Mouse (Mus musculus): ENCODE measurements around the gene Dnah9.

Gene Dnah9

DNA sequence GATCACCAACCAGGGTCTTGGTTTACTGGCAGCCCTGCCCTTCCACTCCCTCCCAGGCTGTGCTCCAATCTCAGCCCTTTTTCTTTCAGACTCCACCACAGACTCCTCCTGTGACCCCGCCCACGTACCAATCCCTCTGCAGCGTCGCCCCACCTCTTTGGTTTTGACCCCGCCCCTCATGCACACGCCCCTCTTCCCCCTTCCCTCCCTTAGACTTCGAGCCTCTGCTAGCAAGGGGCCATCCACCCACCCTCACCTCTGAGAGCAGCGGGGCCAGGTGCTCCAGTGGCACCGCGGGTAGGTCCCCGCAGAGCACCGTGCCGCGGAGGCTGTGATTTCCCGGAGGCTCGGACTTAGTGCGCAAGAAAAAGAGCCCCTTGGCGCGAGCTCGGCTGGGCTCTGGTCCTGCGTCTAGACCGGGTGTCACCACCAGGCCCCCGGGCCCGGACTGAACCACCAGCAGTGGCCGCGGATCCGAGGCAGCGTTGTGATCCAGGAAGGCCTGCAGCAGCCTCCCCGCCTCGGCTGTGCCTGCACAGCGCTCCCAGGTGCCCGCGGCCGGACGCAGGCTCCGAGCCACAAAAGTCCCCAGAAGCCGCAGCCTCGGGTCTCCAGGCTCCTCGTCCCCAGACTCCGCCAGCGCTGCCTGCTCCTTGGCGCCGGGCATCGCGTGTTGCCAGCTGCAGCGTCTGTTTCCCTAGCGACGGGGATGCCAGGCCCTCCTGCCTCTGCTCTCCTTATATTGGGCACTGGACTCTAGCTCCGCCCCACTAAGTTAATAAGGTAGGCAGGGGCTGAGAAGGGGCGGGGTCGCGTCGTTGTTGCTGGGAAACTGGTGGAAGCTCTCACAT lies at the start of gene Dnah9:
Dnah9 (minus strand) TSS at position 751 of the 851 bp plus-strand sequence.
- peak; percentile 75 for DNase-seq (ENCODE audit: low spot score)

GRCm38 (mm10) chr11:66188627-66189287 lies 20.4 kb upstream of the Dnah9 start:
- DNase-seq (ENCODE audit: low spot score) = no peak

DNA sequence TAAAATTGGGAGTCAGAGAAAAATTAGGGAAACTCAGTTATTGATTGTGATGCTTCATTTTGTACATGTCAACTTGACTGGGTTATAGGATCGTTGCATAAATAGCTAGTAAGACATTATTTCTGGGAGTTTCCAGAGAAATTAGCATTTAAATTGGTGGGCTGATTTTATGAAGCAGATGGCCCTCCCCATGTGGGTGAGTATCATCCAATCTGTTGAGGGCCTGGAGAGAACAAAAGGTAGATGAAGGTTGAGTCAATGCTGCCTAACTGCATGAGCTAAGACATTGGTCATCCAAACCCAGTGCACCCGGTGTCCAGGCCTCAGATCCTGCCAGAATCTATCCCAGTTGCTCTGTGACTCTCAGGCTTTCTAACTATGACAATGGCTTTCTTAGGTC lies 19.8 kb upstream of the Dnah9 start:
- DNase-seq (ENCODE audit: low spot score) = no peak

DNA sequence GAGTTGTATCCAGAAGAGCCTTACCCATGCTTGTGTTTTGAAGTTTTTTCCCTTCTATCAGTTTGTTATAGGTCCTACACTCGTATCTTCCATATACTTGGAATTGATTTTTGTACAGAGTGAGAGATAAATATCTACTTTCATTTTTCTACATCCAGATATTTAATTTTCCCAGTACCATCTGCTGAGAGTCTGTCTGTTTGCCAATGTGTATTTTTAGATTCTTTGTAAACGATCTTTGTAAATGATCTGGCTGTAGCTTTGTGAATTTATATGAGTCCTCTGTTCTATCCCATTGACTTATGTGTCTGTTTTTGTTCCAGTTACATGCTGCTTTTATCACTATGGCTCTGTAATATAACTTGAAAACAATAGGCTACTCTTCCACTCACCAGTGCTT lies 9.4 kb upstream of the Dnah9 start:
- no peak for DNase-seq (ENCODE audit: low spot score)

DNA sequence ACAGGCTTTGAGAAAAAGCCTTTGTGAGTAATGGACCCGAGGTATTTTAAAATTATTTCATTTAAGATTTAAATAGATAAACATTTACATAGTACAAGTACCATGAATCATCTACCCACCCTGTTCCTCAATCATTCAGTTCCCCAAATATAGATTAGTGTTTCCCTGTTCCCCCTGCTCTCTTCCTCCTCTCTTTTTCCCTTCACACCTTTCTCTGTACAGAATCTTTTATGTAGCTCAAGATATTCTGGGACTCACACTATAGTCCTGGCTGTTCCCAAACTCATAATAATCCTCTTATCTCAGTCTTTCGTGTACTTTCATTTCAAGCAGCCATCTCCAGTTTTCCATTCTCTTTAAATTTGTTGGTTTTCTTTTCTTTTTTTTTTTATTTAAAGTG lies 4.3 kb downstream of the Dnah9 start:
- DNase-seq (ENCODE audit: low spot score) = no peak

DNA sequence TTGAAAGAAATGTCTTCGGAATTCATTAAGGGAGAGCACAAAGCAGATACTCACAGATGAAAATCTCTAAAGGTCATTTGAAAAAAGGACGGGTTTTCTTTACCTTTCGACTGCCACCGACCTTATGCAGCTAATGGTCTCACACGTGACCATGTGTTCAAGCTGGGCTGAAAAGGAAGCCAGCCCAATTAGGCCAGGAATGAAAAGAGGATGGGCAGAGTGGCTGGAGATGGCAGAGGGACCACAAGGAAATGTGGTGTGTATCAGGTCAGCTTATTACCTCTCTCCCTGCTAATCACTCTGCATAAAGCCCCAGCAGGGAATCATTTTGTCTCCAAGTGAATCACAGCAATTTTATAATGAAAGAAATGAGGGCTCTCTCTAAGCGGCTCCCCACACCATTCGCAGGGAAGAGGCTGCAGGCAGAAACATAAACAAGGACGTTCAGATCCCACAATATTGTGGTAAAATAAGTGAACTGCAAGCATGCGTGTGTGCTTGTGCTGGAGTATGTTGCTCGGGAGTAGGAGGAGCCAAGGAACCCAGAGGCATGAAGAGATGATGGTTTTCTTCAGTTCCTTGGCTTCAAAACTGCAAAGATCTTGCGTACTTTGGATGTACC lies 27.6 kb downstream of the Dnah9 start:
- no peak for DNase-seq (ENCODE audit: low spot score)

- DNase-seq (ENCODE audit: low spot score) = no peak
Measured at GRCm38 (mm10) chr11:66134826-66135225, 33.5 kb downstream of the Dnah9 start.

DNA sequence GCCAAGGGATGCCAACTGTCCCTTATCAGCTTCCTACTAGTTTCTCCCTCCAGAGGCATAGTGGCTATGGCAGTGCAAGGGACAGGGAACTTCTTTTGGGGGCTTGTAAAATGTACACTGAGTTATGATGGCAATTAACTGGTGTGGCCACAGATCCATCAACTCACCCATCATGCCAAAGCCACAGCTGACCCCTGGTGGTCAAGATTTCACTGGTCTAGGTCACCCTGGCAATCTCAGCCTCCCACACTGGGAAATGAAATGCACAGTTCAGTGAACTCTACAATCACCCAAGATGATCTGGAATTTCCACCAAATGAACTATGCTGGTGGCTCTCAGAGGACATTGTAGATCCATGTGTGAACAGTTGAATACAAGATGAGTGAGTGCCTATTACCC lies 42.2 kb downstream of the Dnah9 start:
- no peak for DNase-seq (ENCODE audit: low spot score)

GRCm38 (mm10) chr11:66124496-66124895 lies 43.9 kb downstream of the Dnah9 start:
- no peak for DNase-seq (ENCODE audit: low spot score)

GRCm38 (mm10) chr11:66122017-66122416 lies 46.3 kb downstream of the Dnah9 start:
- DNase-seq (ENCODE audit: low spot score) = peak; percentile 4

GRCm38 (mm10) chr11:66083663-66084254 lies 84.6 kb downstream of the Dnah9 start:
- DNase-seq (ENCODE audit: low spot score) = no peak

DNA sequence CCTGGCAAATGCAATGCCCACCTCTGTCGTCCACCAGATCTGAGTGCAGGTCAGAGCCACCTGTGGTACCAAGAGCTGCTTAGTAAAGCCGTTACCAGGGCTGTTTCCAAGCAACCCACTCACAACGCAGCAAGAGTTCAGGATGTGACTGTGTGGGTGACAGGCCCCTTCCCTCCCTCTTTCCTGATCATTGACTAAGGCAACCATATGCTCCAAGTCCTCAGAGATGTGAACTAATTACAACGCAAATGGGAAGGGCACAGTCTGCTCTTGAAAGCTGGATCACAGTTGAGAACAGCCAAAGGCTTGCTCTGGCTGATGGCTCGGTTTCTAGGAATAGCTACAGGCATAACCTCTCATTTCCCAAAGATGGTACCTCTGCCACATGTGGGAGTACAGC lies 95.4 kb downstream of the Dnah9 start:
- DNase-seq (ENCODE audit: low spot score) = no peak

DNA sequence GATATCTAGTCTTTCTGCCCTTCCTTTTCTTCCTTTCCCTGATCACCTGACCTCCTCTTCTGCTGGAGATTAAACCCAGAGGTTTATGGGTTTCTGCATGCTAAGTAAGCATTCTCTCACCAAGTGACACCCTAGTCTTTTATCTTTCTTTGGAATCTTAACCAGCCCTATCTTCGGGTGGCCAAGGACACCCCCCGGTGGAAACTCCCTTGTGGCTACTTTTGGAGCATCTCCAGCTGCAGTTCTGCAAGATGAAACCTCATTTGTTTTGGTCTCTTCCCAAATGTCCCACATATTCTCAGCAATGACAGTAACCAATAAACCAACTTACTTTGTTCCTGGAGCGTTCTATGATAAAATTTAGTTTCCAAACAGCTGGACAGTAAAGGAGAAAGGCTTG lies 109.4 kb downstream of the Dnah9 start:
- no peak for DNase-seq (ENCODE audit: low spot score)

DNA sequence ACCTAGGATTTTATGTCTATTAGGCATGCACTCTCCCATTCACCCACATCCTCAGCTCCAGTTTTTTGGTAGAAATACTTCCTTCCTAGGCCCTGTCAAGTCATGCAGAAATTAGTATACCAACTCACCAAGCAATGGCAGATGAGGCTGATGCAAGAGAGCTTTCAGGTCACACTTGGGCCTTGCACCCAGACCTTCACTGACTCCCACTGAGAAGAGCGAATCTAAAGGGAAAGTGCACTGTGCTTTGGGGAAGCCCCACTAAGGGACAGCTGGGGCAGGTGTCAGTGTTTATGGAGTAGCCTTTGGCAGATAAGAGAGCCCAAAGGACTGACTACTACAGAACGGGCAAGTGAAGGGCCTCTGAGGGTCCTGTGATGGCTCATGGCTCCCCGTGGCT lies 117.1 kb downstream of the Dnah9 start:
- DNase-seq (ENCODE audit: low spot score) = no peak

- DNase-seq (ENCODE audit: low spot score) = no peak
Measured at GRCm38 (mm10) chr11:66049146-66049545, 119.2 kb downstream of the Dnah9 start.

DNA sequence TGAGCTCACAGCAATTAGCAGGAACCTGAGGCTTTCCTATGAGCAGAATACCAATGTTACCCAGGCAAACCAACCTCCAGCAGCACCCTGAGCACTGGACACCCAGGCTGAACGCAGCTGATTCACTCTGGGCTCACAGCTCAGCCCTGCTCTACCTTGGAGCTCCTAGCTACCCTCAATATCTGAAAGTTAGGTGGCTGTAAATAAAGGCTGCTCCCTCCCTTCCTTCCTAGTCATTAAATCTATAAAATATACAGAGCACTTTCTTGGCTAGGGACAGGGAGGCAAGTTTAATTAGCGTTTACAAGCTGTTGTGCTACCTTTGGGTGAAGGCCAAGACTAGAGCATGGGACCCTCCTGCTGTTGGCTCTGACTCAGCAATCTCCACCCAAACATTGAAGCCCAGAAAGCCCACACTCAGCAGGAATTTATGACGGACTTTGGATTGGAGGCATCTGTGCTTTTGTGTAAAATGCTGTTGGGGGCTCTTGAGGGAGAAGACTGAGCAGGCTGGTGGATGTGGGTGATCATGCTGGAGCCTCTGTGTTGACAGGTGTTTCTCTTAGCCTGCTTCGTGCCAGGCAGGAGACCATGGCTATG lies 121.7 kb downstream of the Dnah9 start:
- no peak for DNase-seq (ENCODE audit: low spot score)

- DNase-seq (ENCODE audit: low spot score) = no peak
Measured at GRCm38 (mm10) chr11:66043635-66044034, 124.7 kb downstream of the Dnah9 start.

GRCm38 (mm10) chr11:66042531-66042930 lies 125.8 kb downstream of the Dnah9 start:
- DNase-seq (ENCODE audit: low spot score) = no peak

- DNase-seq (ENCODE audit: low spot score) = no peak
Measured at GRCm38 (mm10) chr11:66025728-66026127, 142.6 kb downstream of the Dnah9 start.

DNA sequence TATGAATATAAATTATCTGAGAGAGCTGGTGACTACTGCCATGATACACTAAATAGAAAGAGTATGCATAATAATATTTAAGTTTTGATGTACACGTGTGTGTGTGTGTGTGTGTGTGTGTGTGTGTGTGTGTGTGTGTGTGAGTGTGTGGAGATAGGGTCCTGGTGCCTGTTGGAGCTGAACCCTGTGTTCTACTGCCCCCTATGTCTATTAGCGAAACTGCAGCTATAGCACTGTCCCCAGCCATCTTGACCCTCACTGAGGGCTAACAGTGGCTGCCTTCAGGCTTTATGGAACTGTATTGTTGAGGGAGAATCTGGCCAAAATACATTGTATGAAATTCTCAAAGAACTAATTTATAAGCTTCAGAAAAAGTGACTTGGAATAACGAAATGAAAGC lies 192.5 kb downstream of the Dnah9 start:
- DNase-seq (ENCODE audit: low spot score) = no peak

- DNase-seq (ENCODE audit: low spot score) = no peak
Measured at GRCm38 (mm10) chr11:65930796-65931195, 237.6 kb downstream of the Dnah9 start.

DNA sequence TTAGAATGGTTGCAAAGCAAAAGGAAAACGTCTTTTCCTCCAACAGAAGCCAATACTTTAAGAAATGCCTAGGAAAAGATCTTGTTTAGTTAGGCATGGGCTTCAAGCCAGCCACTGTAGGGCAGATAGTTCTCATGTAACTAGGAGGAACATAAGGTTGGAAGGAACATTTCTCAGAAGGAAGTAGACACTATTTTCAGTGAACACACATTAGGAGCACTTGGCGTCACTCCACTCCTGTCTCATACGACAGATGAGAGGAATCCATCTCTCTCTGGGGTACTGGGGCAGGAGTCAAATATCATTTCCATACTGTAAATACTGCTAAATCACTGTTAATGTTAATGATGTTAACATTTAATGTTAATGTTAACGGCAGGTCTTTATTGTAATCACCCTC lies 238.0 kb downstream of the Dnah9 start:
- DNase-seq (ENCODE audit: low spot score) = no peak

All from yolk sac, embryonic 10.5 days (tissue).